Mouse (Mus musculus) heart, embryonic 11.5 days (tissue): Measurements from ENCODE around the gene Impad1. TPM values are rescaled to one million over a fixed set of nuclear protein-coding genes. Genes with fewer than 3 reads are reported as not detected.

Experiments
- ATAC-seq: fragments of 200-750 bp; cut with Nextera tagmentation; replicated peaks from 2 replicates; pipeline ENCODE4 v1.8.0; 2017; ENCODE audit warnings: moderate library complexity; ENCODE audit not compliant: insufficient number of reproducible peaks, low FRiP score, low TSS enrichment
- H3K27ac ChIP-seq: fragments of 300-500 bp; sonication (generic); 2 replicates; pipeline ENCODE4 v1.5.1; 2014; ENCODE audit warnings: mild to moderate bottlenecking, low read depth, low read length
- H3K27me3 ChIP-seq: fragments of 300-500 bp; sonication (generic); 2 replicates; pipeline ENCODE4 v1.6.1; 2014; ENCODE audit warnings: mild to moderate bottlenecking, low read length, mixed read lengths; ENCODE audit not compliant: control insufficient read depth, insufficient read depth
- H3K36me3 ChIP-seq: fragments of 300-500 bp; sonication (generic); 2 replicates; pipeline ENCODE4 v1.6.1; 2014; ENCODE audit warnings: mild to moderate bottlenecking, low read length, moderate library complexity, mixed read lengths; ENCODE audit not compliant: control insufficient read depth, insufficient read depth
- H3K4me1 ChIP-seq: fragments of 300-500 bp; sonication (generic); 2 replicates; pipeline ENCODE4 v1.6.1; 2014; ENCODE audit warnings: low read length; ENCODE audit not compliant: control insufficient read depth, insufficient read depth
- H3K4me2 ChIP-seq: fragments of 300-500 bp; sonication (generic); 2 replicates; pipeline ENCODE4 v1.6.1; 2014; ENCODE audit warnings: mild to moderate bottlenecking, moderate library complexity
- H3K4me3 ChIP-seq: fragments of 300-500 bp; sonication (generic); 2 replicates; pipeline ENCODE4 v1.5.1; 2014; ENCODE audit warnings: low read depth, low read length
- H3K9ac ChIP-seq: fragments of 300-500 bp; sonication (generic); 2 replicates; pipeline ENCODE4 v1.6.1; 2014; ENCODE audit warnings: mild to moderate bottlenecking, low read depth, low read length, moderate library complexity
- H3K9me3 ChIP-seq: fragments of 300-500 bp; sonication (generic); replicated peaks from 2 replicates; pipeline ENCODE4 v1.6.1; 2016; ENCODE audit warnings: low read length; ENCODE audit not compliant: control insufficient read depth
- WGBS: fragments of 180-500 bp; shearing (Covaris S2); extraction: QIAGEN DNeasy Blood & Tissue Kit; methylation state at CpG from one replicate; pipeline ENCODE4 v1.1.7; 2014; ENCODE audit not compliant: insufficient replicate concordance; 5-methylcytosine and 5-hydroxymethylcytosine counted together
- polyA plus RNA-seq: library from polyadenylated mRNA; unstranded; fragments of >200 nt; fragmentation: Nextera tagmentation; extraction: Ambion mirVana; gene quantifications from 2 replicates; pipeline ENCODE4 v1.2.1, GENCODE M21; 2014

Gene Impad1
- polyA plus RNA-seq, 1 experiment from 2014 or later, result 37.1 TPM

- Histone ChIP-seq H3K4me1 (no peaks in the 10 kb centered on the region), H3K4me2 (no peak overlapping the region), H3K9me3 (no peaks in the 10 kb centered on the region), H3K36me3 (no peaks in the 10 kb centered on the region), H3K4me3 (no peak overlapping the region), H3K27ac (no peak overlapping the region), H3K27me3 (no peaks in the 10 kb centered on the region), H3K9ac (no peak overlapping the region)
- no peak for ATAC-seq
- 76% methylated on average over 3 of the region's 3 CpGs for WGBS
Measured at GRCm38 (mm10) chr4:4726241-4726776, 66.8 kb downstream of the Impad1 start.

- Histone ChIP-seq H3K27ac (no peak overlapping the region), H3K4me2 (no peak overlapping the region), H3K9ac (no peak overlapping the region), H3K27me3 (no peaks in the 10 kb centered on the region), H3K4me1 (no peaks in the 10 kb centered on the region), H3K9me3 (no peaks in the 10 kb centered on the region), H3K4me3 (no peak overlapping the region), H3K36me3 (no peaks in the 10 kb centered on the region)
- 63% methylated on average over 8 of the region's 8 CpGs for WGBS
- ATAC-seq, result no peak
Measured at GRCm38 (mm10) chr4:4723821-4724220, 69.3 kb downstream of the Impad1 start.

- no peaks in the 10 kb centered on the region for H3K4me1 ChIP-seq
- no peak overlapping the region for H3K27ac ChIP-seq
- no peaks in the 10 kb centered on the region for H3K9me3 ChIP-seq
- no peak overlapping the region for H3K4me2 ChIP-seq
- WGBS, result 23% methylated on average over 1 of the region's 1 CpGs
- H3K27me3 ChIP-seq, result no peaks in the 10 kb centered on the region
- no peaks in the 10 kb centered on the region for H3K36me3 ChIP-seq
- no peak for ATAC-seq
- no peak overlapping the region for H3K4me3 ChIP-seq
- no peak overlapping the region for H3K9ac ChIP-seq
Measured at GRCm38 (mm10) chr4:4722081-4722480, 71.1 kb downstream of the Impad1 start.

- Histone ChIP-seq H3K27me3 (no peaks in the 10 kb centered on the region), H3K36me3 (no peaks in the 10 kb centered on the region), H3K4me3 (no peak overlapping the region), H3K4me1 (no peaks in the 10 kb centered on the region), H3K27ac (no peak overlapping the region), H3K9ac (no peak overlapping the region), H3K4me2 (no peak overlapping the region), H3K9me3 (no peaks in the 10 kb centered on the region)
- no peak for ATAC-seq
- 64% methylated on average over 4 of the region's 4 CpGs for WGBS
Measured at GRCm38 (mm10) chr4:4717763-4718347, 75.3 kb downstream of the Impad1 start.
